Mouse (Mus musculus) naive thymus-derived CD4-positive, alpha-beta T cell, adult 2 months (primary cell): ENCODE data around the gene Ak8.
A peak's percentile ranks its signal among the peaks of the same experiment; 100 is the strongest.

Experiments used
- DNase-seq: peaks from one replicate; pipeline ENCODE4 v3.0.0-alpha.2; 2011; ENCODE audit warnings: low read depth

Ak8 gene

GRCm38 (mm10) chr2:28796298-28796697 is 96.3 kb downstream of the Ak8 start:
- no peak for DNase-seq

DNA sequence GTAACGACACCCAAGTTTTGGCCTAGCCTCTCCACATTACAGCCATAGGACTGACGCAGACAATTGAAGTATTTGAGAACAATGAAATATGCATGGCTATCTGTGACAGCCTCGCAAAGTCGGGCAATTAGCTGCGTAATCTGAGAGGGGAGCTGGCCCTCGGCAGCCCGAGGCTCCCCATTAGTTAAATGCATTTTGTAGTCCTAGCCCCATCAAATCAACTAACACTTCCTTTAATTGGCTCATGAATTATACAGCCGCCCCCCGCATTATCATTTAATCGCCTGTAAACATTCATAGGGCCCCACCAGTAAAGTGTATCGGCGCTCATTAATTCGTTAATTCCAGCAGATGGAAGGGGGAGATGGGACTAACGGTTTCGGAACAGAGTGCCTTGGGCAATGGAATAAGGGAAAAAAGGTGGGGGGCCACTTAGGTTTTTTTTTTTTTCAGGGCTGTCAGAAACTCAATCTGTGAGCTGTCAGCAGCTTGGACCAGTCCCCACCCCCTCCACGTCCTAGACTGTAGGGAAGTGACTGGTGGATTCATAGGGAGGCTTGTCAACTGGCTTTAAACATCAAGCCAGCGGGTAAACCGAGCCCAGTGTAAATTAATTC is 97.6 kb downstream of the Ak8 start:
- no peak for DNase-seq

DNA sequence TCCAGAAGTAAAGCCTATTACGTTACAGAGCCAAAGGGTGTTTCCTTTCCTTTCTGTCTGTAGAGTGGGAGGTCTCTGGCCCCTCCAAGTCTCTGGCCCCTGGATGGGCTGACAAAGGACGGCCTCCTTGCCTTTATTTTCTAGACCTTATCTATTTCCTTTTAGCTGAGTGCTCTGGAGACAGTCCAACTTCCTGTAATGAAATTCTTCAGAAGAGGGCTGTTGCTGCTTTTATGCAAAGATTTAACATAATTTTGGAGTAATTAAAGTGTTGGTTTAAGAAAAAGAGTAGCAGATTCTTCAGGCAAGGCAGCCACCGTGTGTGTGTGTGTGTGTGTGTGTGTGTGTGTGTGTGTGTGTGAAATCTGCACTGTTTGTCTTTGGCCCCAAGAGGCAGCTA is 98.4 kb downstream of the Ak8 start:
- DNase-seq: no peak

- DNase-seq: no peak
Measured at GRCm38 (mm10) chr2:28799575-28799974, 99.6 kb downstream of the Ak8 start.

DNA sequence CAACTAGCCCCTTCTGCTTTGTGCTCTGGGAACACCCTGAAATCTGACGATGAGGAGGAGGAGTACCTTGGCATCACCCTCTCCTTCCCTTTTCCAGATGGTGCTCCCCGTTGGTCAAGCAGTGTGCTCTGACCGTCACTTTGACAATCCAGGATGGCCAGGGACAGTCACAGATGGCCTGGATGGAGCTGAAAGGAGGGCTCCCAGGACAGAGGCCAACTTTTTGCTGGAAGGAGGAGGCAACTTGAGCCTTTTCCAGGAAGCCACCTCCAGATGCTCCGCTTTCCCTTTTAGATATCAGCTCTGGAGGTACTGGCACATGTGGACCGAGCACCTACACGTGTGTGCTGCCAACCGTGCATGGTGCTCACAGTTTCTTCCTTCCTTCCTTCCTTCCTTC is 103.4 kb downstream of the Ak8 start:
- no peak for DNase-seq

GRCm38 (mm10) chr2:28808841-28809240 is 108.9 kb downstream of the Ak8 start:
- DNase-seq: no peak

DNA sequence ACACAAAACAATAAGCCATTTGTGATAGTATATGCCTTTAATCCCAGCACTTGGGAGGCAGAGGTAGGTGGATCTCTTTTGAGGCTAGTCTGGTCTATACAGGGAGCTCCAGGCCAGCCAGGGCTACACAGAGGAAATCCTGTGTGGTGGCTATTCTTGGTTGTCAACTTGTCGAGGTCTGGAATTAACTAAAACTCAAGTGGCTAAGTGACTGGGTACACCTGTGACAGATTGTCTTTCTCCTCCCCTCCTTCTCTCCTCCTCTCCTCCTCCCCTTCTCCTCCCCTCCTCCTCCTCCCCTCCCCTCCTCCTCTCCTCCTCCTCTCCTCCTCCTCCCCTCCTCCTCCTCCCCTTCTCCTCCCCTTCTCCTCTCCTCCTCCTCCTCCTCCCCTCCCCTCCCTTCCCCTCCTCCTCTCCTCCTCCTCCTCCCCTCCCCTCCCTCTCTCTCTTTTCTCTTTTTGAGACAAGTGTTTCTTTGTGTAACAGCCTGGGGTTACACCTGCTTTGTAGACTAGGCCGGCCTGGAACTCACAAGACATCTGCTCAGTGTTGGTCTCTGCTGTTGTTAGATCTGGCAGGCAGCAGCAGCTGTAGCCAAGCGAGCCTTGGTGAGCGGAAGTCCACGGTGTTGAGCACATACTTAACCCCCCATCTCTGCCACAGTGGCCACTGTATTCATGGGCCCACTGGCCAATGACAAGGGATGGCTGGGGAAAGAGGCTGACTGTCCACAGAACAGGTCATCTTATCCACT is 110.5 kb downstream of the Ak8 start:
- no peak for DNase-seq

DNA sequence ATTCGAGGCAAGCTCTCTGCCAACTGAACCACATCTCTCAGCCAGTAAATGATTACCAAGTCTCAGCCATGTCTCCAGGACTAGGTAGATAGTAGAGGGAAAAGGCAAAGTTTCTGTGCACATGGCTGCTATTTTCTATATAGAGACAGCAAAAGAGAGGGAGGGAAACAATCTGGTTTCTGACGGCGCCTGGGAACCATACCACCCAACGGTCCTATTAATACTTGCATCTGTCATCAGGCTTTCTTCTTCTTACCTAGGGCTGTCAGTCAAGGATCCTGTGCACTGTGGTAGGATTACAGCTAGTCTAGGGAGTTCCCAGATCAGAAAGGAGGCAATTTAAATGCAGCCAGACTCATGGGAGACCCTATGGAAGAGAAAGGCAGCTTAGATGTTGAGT is 118.9 kb downstream of the Ak8 start:
- no peak for DNase-seq

DNA sequence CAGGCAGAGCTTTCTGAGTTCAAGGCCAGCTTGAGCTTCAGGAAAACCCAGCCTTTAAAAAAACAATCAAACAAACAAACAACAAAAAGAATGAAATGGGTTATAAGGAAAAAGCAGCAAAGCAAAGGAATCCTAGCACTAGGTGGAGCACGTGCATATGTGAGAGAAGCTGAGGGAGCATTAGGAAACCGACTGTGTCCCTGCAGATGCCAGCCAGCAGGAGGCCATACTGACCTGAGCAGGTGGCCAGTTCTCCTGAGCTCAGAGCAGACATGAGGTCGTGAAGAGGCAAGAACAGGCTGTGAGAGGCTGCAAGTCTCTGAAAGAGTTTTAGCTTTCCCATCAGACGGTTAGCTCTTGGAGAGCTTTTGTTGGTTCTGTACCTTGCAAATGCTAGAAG is 129.3 kb downstream of the Ak8 start:
- DNase-seq: no peak

GRCm38 (mm10) chr2:28836181-28836940 is 136.4 kb downstream of the Ak8 start:
- no peak for DNase-seq

DNA sequence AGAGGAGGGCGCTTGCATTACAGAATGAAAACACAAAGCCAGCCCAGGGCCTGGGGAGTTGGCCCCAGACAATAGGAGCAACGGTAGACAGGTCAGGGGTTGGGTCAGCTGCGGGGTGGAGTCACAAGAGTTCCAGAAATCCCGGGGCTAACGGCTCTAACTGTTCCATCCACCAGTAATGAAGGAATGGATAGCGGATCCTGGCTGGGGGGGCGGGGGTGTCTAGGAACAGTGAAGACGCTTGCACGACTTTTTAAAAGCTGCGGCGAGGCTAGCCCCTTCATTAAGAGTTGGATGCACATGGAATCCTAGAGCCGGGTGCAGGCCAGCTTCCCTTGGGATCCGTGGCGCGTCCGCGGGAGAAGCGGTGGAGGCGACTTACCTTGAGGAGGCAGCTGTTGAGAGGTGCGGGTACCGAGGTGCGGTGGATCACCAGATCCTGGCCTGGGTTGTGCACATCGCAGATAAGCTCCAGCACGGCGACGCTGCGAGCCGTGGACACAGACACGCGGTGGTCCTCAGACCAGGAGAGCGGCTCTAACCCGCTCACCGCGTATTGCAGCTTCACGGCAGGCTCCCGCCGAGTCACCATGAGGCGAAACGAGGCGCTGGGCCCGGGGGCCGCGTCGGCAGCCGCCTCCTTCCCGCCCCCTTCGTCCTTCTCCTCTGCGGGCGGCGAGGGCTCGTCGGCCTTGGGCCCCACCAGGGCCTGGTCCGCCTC is 139.7 kb downstream of the Ak8 start:
- peak; percentile 12 for DNase-seq

DNA sequence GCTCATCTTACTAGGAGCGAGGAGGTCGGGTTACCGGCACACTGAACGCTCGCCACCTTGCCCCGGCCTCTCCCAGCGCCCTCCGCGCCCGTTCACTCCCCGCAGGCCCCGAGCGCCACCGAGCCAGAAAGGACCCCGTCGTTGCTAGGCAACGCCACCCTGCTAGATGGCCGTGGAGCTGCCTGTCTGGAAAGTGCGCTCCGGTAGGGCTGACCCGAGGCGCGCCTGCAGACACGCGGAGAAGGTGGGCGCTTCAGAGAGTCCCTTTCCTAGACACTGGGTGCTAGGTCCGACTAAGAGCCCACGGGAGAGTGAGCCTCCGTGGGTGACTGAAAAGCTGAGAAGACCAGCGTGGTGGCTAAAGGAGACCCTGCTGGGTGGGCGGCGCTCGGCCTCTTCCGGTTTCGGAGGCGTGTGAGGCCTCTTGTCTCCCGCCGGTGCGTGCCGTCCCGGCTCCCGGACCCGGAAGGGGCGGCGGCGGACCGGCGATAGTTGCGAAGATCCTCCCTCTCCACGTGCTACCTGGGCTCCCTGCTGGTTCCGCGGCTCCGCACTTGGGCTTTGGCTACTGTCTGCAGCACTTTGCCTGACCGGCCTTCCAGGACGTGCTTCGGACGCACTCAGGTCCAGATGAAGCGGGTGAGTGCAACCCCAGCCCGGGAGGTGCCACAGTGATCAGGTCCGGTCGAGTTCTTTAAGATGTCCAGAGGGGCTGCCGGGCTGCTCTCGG is 140.4 kb downstream of the Ak8 start, which contains the start of the genes Gtf3c4 and Ddx31:
Gene Gtf3c4 (minus strand): TSS at position 139 of the 730 bp plus-strand sequence.
Gene Ddx31 (plus strand): TSS at position 185 of the 730 bp plus-strand sequence.
- DNase-seq: peak; percentile 96

DNA sequence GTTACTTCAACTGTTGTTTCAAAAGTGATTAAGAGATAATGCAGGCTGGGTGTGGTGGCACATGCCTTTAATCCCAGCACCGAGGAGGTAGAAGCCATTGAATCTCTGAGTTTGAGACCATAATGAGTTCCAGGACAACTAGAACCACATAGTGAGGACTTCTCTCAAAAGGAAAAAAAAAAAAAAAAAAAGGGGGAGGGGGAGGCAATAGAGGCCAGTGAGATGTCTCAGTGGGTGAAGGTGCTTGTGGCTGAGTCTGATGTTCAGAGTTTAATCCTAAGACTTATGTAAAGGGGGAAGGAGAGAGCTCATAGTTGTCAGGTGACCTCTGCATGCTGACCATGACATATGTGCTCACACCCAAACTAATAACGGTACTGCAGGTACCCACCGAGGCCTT is 142.1 kb downstream of the Ak8 start:
- no peak for DNase-seq

- DNase-seq: no peak
Measured at GRCm38 (mm10) chr2:28848879-28849278, 148.9 kb downstream of the Ak8 start.

- DNase-seq: no peak
Measured at GRCm38 (mm10) chr2:28852594-28852993, 152.6 kb downstream of the Ak8 start.

DNA sequence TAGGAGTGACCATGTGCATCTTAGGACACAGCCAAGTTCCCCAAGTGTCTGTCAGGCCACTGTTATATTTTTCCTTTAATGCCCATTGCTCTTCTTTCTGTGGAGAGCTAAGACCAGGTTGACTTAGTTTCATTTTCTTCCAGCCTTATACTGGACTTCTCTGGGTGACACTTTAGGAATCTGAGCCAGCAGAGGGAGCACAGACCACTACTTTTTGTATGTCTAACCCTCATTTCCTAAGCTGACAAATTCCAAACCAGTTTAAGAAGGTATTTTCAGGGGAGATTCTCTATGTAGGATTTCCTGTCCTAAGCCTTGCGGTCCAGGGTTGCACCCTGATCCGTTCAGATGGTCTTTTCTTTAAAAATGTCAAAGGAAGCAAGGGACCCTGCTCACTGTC is 155.8 kb downstream of the Ak8 start:
- no peak for DNase-seq

DNA sequence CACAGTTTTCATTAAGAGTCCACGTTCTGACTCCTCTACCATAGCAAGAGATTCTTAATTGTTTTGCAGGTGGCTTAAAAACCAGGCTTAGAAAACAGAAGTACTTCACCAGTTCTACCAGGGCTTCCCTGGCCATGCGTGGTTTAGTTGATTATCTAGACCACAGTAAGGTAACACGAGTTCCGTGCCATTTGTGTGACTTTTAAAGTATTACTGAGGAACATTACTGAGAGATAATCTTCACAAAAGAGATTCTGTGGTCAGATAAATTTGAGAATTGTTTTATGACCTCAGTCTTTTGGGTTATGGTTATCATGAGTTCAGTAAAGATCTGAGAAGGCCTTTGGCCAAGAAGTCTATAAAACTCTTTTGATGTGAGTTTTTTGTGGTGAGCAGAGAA is 159.3 kb downstream of the Ak8 start:
- DNase-seq: no peak

- DNase-seq: no peak
Measured at GRCm38 (mm10) chr2:28860678-28861423, 160.9 kb downstream of the Ak8 start.
